In genomic region chr7:51771895-51772871, GRCm38 (mm10) we compare ENCODE assay signal across 9 mouse cellular contexts.
A peak's percentile ranks its signal among the peaks of the same experiment; 100 is the strongest.
DNase-seq lines count a peak whose midpoint lies in the region; ATAC-seq lines count a peak whose summit lies in the region.
"Had no signal": no experiment of that assay in that cellular context is flagged by ENCODE, and none has a peak within 500 bp of the region (broad histone marks: within the 10 kb centered on the region; RNA-seq: fewer than 3 reads in every experiment).

No protein-coding gene starts in this region.

- 58% methylated on average over 8 of the region's 8 CpGs for WGBS in forebrain, embryonic 10.5 days
- 41% methylated on average over 8 of the region's 8 CpGs for WGBS in limb, embryonic 13.5 days

- peak overlapping the region; percentile 29; the same call in 1 of the 2 replicates for H3K4me2 ChIP-seq in limb, embryonic 13.5 days (replicated peaks)

- H3K9ac ChIP-seq in limb, embryonic 13.5 days = no peak overlapping the region

- H3K27me3 ChIP-seq in forebrain, embryonic 10.5 days (ENCODE audit: poor library complexity, severe bottlenecking) = no peaks in the 10 kb centered on the region
- no peaks in the 10 kb centered on the region for H3K27me3 ChIP-seq in limb, embryonic 13.5 days

- no peak overlapping the region for H3K4me3 ChIP-seq in forebrain, embryonic 10.5 days
- H3K4me3 ChIP-seq in limb, embryonic 13.5 days = no peak overlapping the region

- H3K4me1 ChIP-seq in forebrain, embryonic 10.5 days = peaks cover 17% of the 10 kb centered on the region
- peaks cover 4% of the 10 kb centered on the region; the same call in 1 of the 2 replicates for H3K4me1 ChIP-seq in limb, embryonic 13.5 days

- peak; percentile 29 for DNase-seq in right cerebral cortex, postnatal 14 days
- no peak for DNase-seq in right cerebral cortex, postnatal 36 days (ENCODE audit: low spot score in 2 of 2)
- peak; percentile 51 for DNase-seq in forebrain, embryonic 10.5 days (ENCODE audit: extremely low spot score, low spot score)
- DNase-seq in c-Kit-positive CD71-positive TER-119-positive erythroid progenitor cells, embryonic 14.5 days (ENCODE audit: low spot score) = no peak
- DNase-seq in testis, postnatal 14 days (ENCODE audit: low spot score) = no peak
- DNase-seq in urinary bladder, adult 2 months (ENCODE audit: low spot score) = no peak
- no peak for DNase-seq in lung, postnatal 36 days
- DNase-seq: thymus, adult 2 months had no signal

- no peaks in the 10 kb centered on the region for H3K36me3 ChIP-seq in forebrain, embryonic 10.5 days (replicated peaks)
- no peaks in the 10 kb centered on the region for H3K36me3 ChIP-seq in limb, embryonic 13.5 days

- no peaks in the 10 kb centered on the region for H3K9me3 ChIP-seq in forebrain, embryonic 10.5 days
- H3K9me3 ChIP-seq in limb, embryonic 13.5 days = no peaks in the 10 kb centered on the region

- H3K27ac ChIP-seq in forebrain, embryonic 10.5 days = peak overlapping the region; percentile 82
- peak overlapping the region; percentile 87 for H3K27ac ChIP-seq in limb, embryonic 13.5 days

- ATAC-seq in limb, embryonic 13.5 days (ENCODE audit: low FRiP score, low read depth) = peak; percentile 94

Comparison
In these comparisons a context has a peak if more than half of its experiments do, and no peak if none do; other contexts are left out.
1. DNase-seq: peak in right cerebral cortex, postnatal 14 days (single experiment) and forebrain, embryonic 10.5 days (single experiment); none in right cerebral cortex, postnatal 36 days (0 of 2), c-Kit-positive CD71-positive TER-119-positive erythroid progenitor cells, embryonic 14.5 days (single experiment), testis, postnatal 14 days (single experiment), urinary bladder, adult 2 months (single experiment) and lung, postnatal 36 days (single experiment).